Mouse (Mus musculus) erythroid progenitor cell, adult 5-6 weeks (primary cell): Measurements from ENCODE around the gene Lcp1. TPM values are rescaled to one million over a fixed set of nuclear protein-coding genes. Genes with fewer than 3 reads are reported as not detected.

Experiments
- ATAC-seq: replicated peaks from 2 replicates; pipeline ENCODE4 v1.8.0; 2016; ENCODE audit warnings: moderate number of reproducible peaks, mild to moderate bottlenecking, moderate TSS enrichment, inconsistent platforms; ENCODE audit not compliant: poor library complexity, low FRiP score, severe bottlenecking
- total RNA-seq, 2 experiments: library from RNA; stranded (forward) in 1 of 2; stranded (reverse) in 1 of 2; fragments of 150-400 nt in 1 of 2; fragments of 186-747, 209-891 nt in 1 of 2; gene quantifications; 2 replicates each; pipeline versions ENCODE4 v1.2.3 to v1.2.4; 2015 to 2017; ENCODE audit warnings: low replicate concordance in 2 of 2

Gene Lcp1
- total RNA-seq, 2 experiments from 2014 or later, result 70.4 to 176 TPM

DNA sequence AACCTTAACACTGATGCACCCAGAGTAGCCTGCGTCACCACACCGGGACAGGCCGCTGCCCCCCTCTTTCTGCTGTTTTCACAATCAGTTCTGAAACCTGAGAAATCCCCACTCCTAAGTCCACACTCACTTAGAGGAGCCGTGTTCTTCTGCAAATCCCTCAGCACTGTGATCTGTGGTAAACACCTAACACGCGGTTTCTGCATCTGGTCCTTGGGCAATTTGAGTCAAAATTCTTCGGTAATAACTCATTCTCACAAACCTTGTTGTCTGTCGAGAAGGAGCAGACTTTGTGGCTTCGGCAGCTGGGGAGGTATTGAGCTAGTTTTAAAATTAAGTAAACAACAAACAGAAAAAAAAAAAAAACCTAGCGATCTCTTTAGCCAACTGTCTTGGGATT is 62.0 kb downstream of the Lcp1 start:
- ATAC-seq, result no peak

- ATAC-seq, result no peak
These were observed 64.6 kb downstream of the Lcp1 start for GRCm38 (mm10) chr14:75195530-75195929.

DNA sequence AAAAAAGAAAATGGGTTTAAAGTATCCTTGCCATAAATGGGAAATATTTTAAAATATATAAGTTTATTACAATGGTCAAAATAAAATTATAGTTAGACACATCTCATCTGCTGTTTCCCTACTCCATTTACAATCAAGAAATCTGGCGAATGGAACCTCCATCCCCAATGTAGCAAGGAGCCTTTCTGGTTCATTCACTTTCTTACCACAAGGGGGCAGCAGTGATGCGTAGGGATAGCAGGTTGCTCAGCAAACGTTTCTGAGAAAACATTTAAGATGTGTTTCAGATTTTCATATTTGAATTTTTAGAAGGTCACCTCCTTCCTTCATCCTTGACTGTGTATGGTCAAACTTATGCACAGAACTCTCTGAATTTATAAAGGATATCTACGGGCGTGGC is 66.1 kb downstream of the Lcp1 start:
- ATAC-seq, result peak; percentile 76

DNA sequence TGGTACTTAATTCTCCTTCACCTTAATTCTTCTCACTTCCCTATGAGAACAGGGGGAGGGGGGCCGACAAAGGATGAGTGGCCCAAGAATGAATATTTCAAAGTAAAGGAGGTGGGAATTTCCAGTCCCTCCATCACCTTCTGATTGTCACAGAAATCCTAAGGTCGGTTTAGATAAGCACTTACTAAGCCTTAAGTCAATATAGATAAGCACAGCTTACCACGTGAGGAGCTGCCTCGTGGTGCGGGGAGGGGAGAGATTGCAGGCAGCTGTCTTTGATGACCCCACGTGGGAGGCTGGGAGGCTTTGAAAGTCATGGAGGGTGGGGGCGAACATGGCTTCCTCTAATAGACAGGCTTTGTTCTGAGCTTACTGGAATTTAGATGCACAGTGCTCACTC is 66.8 kb downstream of the Lcp1 start:
- no peak for ATAC-seq

GRCm38 (mm10) chr14:75205363-75206051 is 74.6 kb downstream of the Lcp1 start:
- ATAC-seq, result no peak

- ATAC-seq, result no peak
These were observed 75.4 kb downstream of the Lcp1 start for GRCm38 (mm10) chr14:75206307-75206706.

DNA sequence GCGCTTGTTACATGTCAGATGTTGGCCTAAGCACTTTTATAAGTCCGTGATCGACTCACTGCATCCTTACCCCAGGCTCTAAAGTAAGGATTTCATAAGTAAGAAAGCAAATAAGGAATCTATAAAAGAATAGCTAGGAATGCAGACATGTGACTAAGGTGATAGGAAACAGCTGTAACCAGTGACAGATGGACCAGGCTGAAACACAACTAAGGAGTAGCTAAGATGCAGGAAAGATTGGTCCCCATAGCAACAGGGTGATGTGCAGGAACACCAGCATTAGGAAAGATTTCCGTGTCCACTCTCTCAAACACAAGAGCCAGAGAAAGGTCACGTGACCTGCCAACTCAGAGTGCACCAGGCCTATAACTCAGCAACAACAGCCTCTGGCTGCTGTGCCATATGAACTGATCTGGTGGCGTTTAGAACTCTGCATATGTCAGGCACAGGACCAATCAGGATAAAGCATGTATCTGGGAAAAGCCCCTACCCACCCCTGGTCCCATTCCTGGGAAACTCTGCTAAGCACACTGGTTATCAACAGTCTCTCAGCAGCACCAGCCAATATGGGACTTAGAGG is 77.8 kb downstream of the Lcp1 start:
- no peak for ATAC-seq

DNA sequence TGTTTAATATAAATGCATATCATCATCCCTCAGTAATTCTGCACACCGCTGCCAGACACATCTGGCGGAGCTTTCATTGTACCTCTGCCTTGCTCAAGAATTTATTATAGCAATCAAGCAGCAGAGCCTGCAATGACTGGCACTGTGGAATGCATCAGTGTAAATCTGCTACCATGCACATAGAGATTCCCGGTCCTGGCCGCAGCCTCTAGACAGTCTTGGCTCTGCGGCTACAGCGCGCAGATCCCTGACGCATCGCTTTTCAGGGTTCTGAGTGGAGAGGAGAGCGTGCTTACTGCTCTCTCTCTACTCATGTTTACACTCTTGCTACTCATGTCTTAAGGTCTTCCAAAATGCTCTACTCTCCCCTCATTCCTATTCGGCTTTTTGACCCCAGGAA is 82.9 kb downstream of the Lcp1 start:
- ATAC-seq, result no peak

GRCm38 (mm10) chr14:75218843-75219242 is 87.9 kb downstream of the Lcp1 start:
- ATAC-seq, result no peak

DNA sequence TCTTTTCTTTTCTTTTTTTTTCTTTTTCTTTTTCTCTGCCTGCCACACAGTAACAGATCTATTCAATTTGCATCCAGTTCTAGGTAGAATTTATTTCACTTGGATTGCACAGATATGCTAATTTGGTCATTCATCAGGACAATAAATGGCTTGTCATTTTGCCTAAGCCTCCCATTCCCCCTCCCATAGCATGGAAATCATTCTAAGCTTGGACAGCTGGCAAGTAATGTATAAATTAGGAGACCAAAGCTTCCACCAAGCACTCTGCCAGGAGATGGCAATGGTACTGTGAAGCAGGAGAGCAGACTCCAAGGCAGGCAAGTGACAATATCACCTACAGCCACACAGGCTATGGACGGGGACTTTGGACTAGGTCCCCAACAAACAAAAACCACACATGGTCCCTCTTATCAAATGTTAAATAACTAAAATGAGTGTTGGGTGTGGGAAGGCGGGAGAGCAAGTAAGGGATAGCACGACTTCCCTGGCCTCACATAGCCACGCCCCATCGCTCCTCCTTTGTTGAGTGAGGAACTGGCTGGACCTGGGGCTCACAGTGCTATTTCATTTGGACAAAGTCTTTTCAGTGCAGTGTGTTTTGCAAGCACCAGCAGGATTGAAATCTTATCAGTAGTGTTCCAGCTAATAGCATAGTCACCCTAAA is 88.5 kb downstream of the Lcp1 start:
- ATAC-seq, result no peak

GRCm38 (mm10) chr14:75222386-75222785 is 91.5 kb downstream of the Lcp1 start:
- ATAC-seq, result no peak

DNA sequence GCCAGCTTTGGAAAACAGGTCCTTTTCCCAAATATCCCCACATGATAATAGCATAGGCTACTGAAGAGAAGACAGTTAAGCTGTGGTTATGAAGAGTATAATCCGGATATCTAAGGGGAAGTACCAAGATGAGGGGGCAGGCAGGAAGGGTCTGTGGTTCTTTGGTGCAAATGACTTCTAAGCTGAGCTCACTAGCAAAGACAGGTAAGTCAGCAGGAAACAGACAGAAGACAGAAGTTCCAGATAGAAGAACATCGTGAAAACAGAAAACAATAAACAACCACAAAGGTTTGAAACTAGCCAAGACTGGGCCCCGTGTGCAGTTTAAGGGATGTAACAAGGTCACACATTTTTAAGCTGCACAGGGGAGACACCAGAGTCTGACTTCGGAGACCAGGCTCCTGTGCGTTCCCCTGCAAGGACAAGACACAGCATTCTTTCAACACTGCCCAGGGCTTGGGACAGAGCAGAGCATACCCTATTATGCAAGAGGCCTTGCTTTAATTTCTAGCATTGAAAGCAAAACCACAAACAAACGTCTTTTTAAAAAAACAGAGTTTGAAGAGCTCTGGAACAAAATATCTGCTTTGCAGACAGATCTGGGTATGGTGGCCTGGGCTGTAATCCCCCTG is 96.7 kb downstream of the Lcp1 start:
- ATAC-seq, result no peak

DNA sequence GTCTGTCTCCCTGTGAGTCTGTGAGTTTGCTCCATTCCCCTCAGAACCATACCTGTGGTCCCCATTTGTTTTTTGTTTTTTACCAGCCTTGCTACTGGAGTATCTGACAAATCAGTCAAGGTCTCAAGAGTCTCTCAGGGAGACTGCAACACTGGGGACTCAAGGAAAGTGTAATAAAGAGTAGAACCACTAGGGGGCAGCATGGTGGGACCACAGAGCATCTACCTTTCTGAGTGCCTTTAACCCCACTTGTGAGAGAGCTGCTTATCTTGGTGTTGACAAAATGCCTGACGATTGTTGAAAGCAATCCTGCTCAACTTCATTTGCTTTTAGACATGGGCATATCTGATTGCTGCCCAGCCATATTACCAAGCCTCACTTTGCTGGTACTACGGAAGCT is 98.9 kb downstream of the Lcp1 start:
- peak; percentile 55 for ATAC-seq

DNA sequence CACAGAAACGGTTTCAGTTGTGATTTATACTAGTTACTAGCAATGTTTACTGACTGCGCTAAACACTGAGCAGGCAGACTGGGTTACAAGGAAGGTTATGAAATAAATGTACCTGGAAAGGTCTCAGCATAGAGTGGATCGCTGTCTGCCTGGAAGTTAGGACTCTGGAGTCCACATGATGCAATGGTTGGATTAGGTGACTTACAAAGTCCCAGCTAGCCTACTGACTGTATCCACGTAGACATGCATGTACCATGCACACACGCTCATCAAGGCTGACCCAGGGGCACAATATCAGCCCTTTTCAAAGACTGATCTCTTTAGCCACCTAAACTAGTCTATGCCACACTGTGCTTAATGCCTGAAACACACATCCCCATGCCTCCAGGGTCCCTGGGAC is 102.2 kb downstream of the Lcp1 start:
- ATAC-seq, result no peak

GRCm38 (mm10) chr14:75235552-75235951 is 104.7 kb downstream of the Lcp1 start:
- no peak for ATAC-seq

- ATAC-seq, result no peak
These were observed 105.2 kb downstream of the Lcp1 start for GRCm38 (mm10) chr14:75235955-75236635.

DNA sequence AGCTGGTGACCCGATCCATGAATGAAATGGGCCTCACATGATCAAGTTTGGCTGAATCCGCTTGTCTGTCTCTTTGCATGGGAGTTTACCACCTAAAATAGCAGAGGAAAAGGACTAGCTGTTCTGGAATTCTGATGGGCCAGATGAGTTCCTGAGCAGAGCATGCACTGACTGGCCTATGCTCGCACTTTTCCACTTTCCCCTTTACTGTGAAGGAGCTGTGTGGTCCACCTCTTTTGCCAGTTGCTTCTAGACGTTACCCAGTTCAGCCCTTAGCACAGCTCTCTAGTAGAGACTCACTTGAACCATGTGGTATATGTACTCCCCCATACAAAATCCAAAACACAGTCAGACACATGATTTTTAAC is 105.7 kb downstream of the Lcp1 start:
- no peak for ATAC-seq

DNA sequence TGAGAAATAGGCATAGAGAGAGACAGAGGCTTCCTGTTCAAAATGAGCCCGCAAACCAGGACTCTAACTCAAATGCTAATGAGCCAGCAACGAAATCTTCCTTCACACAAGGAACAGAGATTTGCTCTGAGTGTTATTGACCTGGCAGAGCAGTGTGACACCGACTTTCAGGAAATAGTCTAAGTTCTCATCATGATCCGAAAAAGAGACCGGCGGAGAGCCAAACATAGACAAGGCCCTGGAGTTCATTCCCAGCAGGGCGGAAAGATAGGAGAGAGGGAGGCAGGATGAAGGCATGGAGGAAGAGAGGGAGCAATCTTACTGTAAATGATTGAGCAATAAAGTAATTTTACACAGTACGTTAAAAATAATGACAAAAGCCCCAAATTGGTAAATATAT is 106.2 kb downstream of the Lcp1 start:
- ATAC-seq, result no peak

- ATAC-seq, result no peak
These were observed 107.3 kb downstream of the Lcp1 start for GRCm38 (mm10) chr14:75238054-75238692.

DNA sequence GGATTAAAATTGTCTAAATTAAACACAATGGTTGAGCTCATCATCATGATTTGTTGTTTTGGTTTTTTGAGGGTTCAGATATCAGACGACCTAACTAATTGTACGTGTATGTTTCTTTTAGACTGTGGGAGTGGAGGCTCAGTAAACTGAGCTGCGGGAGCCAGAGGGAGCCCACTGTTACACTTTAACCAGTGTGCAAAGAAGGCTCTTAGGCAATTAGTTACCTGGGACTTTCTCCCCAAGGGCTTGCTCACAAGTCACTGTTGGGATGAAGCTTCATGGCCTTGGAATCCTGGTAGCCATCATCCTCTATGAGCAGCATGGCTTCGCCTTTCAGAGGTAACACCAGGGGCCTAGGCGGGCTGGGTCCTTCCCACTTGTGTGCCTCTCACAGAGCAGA is 111.2 kb downstream of the Lcp1 start, which contains the start of gene Cpb2:
Cpb2 (plus strand) TSS at position 201 of the 400 bp plus-strand sequence.
- ATAC-seq, result no peak
